8 mouse cellular contexts compared by ENCODE assay signal in the genomic region with DNA sequence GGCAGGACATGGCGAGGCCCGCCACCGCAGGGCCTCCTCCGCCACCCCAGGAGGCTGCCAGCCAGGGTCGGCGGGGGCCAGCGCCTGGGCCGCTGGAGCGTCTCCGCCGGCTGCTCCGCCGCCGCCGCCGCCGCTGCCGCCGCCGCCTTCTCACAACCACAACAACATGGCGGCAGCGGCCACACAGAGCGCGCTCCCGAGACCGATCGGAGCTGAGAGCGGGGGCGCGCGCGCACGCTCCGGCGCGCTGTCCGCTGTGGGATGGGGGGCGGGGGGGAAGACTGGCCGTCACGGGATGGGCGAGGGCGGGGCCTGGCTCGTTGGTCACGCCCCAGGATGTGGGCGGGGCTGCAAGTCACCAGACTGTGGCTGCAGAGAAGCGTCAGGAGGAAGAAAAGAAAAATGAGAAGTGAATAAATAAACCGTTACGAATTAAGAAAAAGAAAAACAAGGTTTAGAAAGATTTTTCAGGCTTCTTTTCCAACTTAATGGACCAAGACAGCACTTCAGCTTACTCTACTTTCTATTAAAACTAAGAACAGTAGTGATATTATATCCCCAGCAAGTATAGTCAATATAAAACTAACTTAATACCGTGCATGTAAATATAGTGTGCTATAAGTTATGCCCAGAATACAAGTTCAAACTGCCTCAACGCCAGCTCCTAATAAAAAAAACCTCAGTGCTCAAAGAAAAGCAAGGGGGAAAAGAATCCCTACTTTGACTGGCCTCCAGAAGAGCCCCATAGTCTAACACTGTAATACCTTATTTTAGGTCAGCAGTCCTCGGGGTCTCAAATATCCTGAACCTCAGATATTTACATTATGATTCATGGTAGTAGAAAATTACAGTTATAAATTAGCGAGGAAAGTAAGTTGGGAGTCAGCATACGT. TPM values are rescaled to one million over a fixed set of nuclear protein-coding genes. Genes with fewer than 3 reads are reported as not detected.
DNase-seq lines count a peak whose midpoint lies in the region; ATAC-seq lines count a peak whose summit lies in the region.

A gene (minus strand): TSS at position 256 of the 893 bp plus-strand sequence.

- no peaks in the 10 kb centered on the region for H3K9me3 ChIP-seq in hindbrain, embryonic 15.5 days

- H3K4me2 ChIP-seq in hindbrain, embryonic 15.5 days: peak within 1 kb of the TSS; percentile 57

- peak within 1 kb of the TSS; percentile 95 for H3K9ac ChIP-seq in hindbrain, embryonic 15.5 days

- peak within 1 kb of the TSS; percentile 94 for H3K27ac ChIP-seq in hindbrain, embryonic 15.5 days (replicated peaks)

- WGBS in hindbrain, embryonic 15.5 days: 6% methylated on average over 53 of the region's 53 CpGs

- H3K36me3 ChIP-seq in hindbrain, embryonic 15.5 days: no peaks in the 10 kb centered on the region

- no peaks in the 10 kb centered on the region for H3K27me3 ChIP-seq in hindbrain, embryonic 15.5 days

- ATAC-seq in hindbrain, embryonic 15.5 days (ENCODE audit: low FRiP score, low read depth): peak; percentile 95

- DNase-seq in R1 (ENCODE audit: low read depth, low spot score): peak; percentile 94
- DNase-seq in cerebellum, postnatal 25 days: peak; percentile 93 to 98
- peak; percentile 83 to 90 for DNase-seq in frontal cortex, postnatal 36 days (ENCODE audit: low spot score in 2 of 2)
- peak; percentile 88 for DNase-seq in left cerebral cortex, adult 11 months (ENCODE audit: low spot score)
- DNase-seq in lung, postnatal 4 days: peak; percentile 97 to 98
- DNase-seq in retina, postnatal 7 days (ENCODE audit: low read depth, low spot score): peak; percentile 91
- peak; percentile 82 for DNase-seq in urinary bladder, adult 2 months (ENCODE audit: low spot score)

- H3K4me3 ChIP-seq in hindbrain, embryonic 15.5 days: peak within 1 kb of the TSS; percentile 100

- peaks cover 31% of the 10 kb centered on the region for H3K4me1 ChIP-seq in hindbrain, embryonic 15.5 days (replicated peaks)

RNA-seq across cellular contexts. Expression of the gene that starts here (rescaled TPM):
- polyA plus RNA-seq in hindbrain, embryonic 15.5 days (2015; fragmentation: Nextera tagmentation; extraction: Ambion mirVana): 34.3 and 34.4 TPM in 2 replicates
- 46.3 and 50.0 TPM in 2 replicates for polyA plus RNA-seq in urinary bladder, adult 2 months (2012; rRNA removed)

Comparison
In these comparisons a context has a peak if more than half of its experiments do, and no peak if none do; other contexts are left out.
1. Peak in every context shown above with its lines: DNase-seq, ATAC-seq, H3K4me3 ChIP-seq and H3K27ac ChIP-seq.